ENCODE assay signal across 9 mouse cellular contexts in the genomic region with DNA sequence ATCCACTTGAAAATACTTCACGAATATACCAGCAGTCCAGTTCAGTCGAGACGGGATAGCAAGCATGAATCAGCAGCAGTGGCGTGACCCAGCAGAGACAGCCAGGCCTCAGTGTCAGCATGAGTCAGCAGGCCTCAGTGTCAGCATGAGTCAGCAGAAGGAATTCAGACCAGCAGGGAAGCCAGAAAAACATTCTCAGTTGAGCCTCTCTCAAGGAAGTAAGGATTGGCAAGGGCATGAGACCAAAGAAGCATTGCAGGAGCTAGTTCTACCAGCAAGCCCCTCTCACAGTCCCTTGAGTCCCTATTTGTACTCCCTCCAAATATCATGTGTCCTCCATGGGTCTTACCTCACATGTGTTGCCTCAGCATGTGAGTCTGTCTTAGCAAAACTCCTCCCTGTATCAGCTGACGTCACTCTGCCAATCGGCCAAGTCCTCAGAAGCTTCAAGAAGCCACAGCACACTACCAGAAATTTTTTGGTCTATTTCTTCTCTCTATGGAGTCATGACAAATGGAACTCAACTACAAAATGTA. TPM values are rescaled to one million over a fixed set of nuclear protein-coding genes. Genes with fewer than 3 reads are reported as not detected.
DNase-seq lines count a peak whose midpoint lies in the region; ATAC-seq and TF ChIP-seq lines count a peak whose summit lies in the region.
"Had no signal": no experiment of that assay in that cellular context is flagged by ENCODE, and none has a peak within 500 bp of the region (broad histone marks: within the 10 kb centered on the region; RNA-seq: fewer than 3 reads in every experiment).

No protein-coding gene starts in this region.

- H3K4me2 ChIP-seq in heart, postnatal 0 days (ENCODE audit: low read depth, low read length), result no peak overlapping the region

- no peaks in the 10 kb centered on the region for H3K27me3 ChIP-seq in heart, postnatal 0 days (ENCODE audit: control insufficient read depth, insufficient read depth, low read length)

- H3K4me3 ChIP-seq in heart, postnatal 0 days (ENCODE audit: low read depth, low read length), result no peak overlapping the region

- no peak overlapping the region for H3K27ac ChIP-seq in heart, postnatal 0 days (ENCODE audit: low read depth)

- TF ChIP-seq EP300 in heart, postnatal 0 days (IDR thresholded peaks at IDR 0.05; ENCODE audit: low read depth), result no peak

- no peaks in the 10 kb centered on the region for H3K4me1 ChIP-seq in heart, postnatal 0 days (ENCODE audit: control insufficient read depth, insufficient read depth)

- no peak for TF ChIP-seq CTCF in heart, postnatal 0 days (IDR thresholded peaks at IDR 0.05; ENCODE audit: low read depth)

- H3K36me3 ChIP-seq in heart, postnatal 0 days (replicated peaks; ENCODE audit: control insufficient read depth, insufficient read depth, low read length), result no peaks in the 10 kb centered on the region

- no peaks in the 10 kb centered on the region for H3K9me3 ChIP-seq in heart, postnatal 0 days (replicated peaks; ENCODE audit: control insufficient read depth, low read length)

- 46% methylated on average over 6 of the region's 6 CpGs for WGBS in heart, postnatal 0 days

- intact Hi-C loops in gastrocnemius, postnatal 36 days (cut with DNase I), result loop anchor here (10.0 kb wide), 1 partner anchor 310 kb away; no protein-coding TSS in a partner anchor

- no peak overlapping the region for H3K9ac ChIP-seq in heart, postnatal 0 days (replicated peaks; ENCODE audit: low read depth, low read length)

- peak; percentile 9 for DNase-seq in heart, postnatal 0 days (ENCODE audit: low spot score)
- DNase-seq in heart, adult 8-10 months (ENCODE audit: low spot score), result no peak
- peak; percentile 96 for DNase-seq in NIH3T3 (ENCODE audit: low read depth)
- no peak for DNase-seq in thymus, postnatal 36 days
- no peak for DNase-seq in gastrocnemius, postnatal 36 days
- no peak for DNase-seq in left cerebral cortex, adult 9 months (ENCODE audit: low spot score in 2 of 2)

- ATAC-seq in heart, postnatal 0 days (ENCODE audit: insufficient read depth, low read depth), result no peak
- ATAC-seq in erythroblast, adult 5-6 weeks (replicated peaks; ENCODE audit: low FRiP score, poor library complexity, severe bottlenecking), result peak; percentile 92
- peak; percentile 80 for ATAC-seq in megakaryocyte-erythroid progenitor cell, adult 5-6 weeks (replicated peaks; ENCODE audit: low FRiP score, low TSS enrichment, poor library complexity, severe bottlenecking)
- ATAC-seq: inflammation-experienced regulatory T-cells, adult 6 months had no signal

RNA-seq across cellular contexts. Expression of a gene that starts 27.3 kb away (rescaled TPM):
- 7.0 and 8.0 TPM in 2 replicates for total RNA-seq in heart, postnatal 0 days (2014; rRNA removed; ENCODE audit: low replicate concordance)
- polyA plus RNA-seq in heart, postnatal 0 days (2015; fragmentation: Nextera tagmentation; extraction: Ambion mirVana), result 5.8 and 7.5 TPM in 2 replicates
- 10 to 100 TPM in 3 of 4 experiments, 1 to 10 TPM in 1; 9.4 to 12.9 (median 11.5) TPM for total RNA-seq in heart, adult 8-10 months (2022)
- 57.1 and 63.6 TPM in 2 replicates for total RNA-seq in erythroblast, adult 5-6 weeks (2015; ENCODE audit: low replicate concordance)
- 136 and 155 TPM in 2 replicates for total RNA-seq in erythroblast, adult 5-6 weeks (2017; ENCODE audit: low replicate concordance)
- total RNA-seq in megakaryocyte-erythroid progenitor cell, adult 5-6 weeks (2014; fragmentation: Nextera tagmentation), result 13.4 and 15.5 TPM in 2 replicates
- 13.1 and 16.9 TPM in 2 replicates for total RNA-seq in megakaryocyte-erythroid progenitor cell, adult 5-6 weeks (2017)
- 10 to 100 TPM; 11.2 to 12.6 TPM for total RNA-seq in gastrocnemius, postnatal 36 days (2021)

Comparison
In these comparisons a context has a peak if more than half of its experiments do, and no peak if none do; other contexts are left out.
1. DNase-seq: peak in heart, postnatal 0 days (single experiment) and NIH3T3 (single experiment); none in heart, adult 8-10 months (single experiment), thymus, postnatal 36 days (0 of 2), gastrocnemius, postnatal 36 days (0 of 2) and left cerebral cortex, adult 9 months (0 of 2).